ENCODE assay signal across 18 mouse cellular contexts in the genomic region with DNA sequence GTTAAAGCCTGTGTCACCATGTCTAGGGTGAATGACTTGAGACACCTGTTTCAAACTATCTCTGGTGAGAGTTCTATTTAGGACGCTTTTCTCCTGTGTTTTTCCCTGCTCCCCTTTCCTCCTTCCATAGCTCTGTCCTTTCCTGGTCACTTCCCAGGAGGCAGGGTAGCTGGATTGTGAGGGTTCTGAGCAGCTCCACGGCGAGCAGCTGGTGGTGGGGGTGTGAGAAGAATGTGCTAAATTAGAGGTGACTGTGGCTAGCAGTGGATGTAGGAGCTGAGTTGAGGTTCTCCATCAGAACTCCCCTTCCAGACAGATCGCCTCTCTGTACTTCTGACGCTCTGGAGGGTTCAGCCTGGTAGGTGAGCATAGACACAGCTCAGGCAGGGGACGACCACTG.
"Had no signal": no experiment of that assay in that cellular context is flagged by ENCODE, and none has a peak within 500 bp of the region (broad histone marks: within the 10 kb centered on the region; RNA-seq: fewer than 3 reads in every experiment).

No protein-coding gene starts in this region.

- H3K4me2 ChIP-seq: liver, embryonic 15.5 days; lung, embryonic 15.5 days; midbrain, embryonic 12.5 days; midbrain, embryonic 15.5 days; neural tube, embryonic 12.5 days; stomach, embryonic 15.5 days had no signal

- H3K27ac ChIP-seq: liver, embryonic 15.5 days; lung, embryonic 15.5 days; macrophage; midbrain, embryonic 12.5 days; midbrain, embryonic 15.5 days; neural tube, embryonic 12.5 days; stomach, embryonic 15.5 days; stomach, postnatal 0 days had no signal

- H3K9ac ChIP-seq: liver, embryonic 15.5 days; liver, postnatal 0 days; lung, embryonic 15.5 days; midbrain, embryonic 12.5 days; midbrain, embryonic 15.5 days; neural tube, embryonic 12.5 days; stomach, embryonic 15.5 days had no signal

- ATAC-seq: liver, postnatal 0 days; lung, postnatal 0 days; midbrain, embryonic 15.5 days had no signal

- H3K9me3 ChIP-seq: liver, embryonic 15.5 days; lung, embryonic 15.5 days; midbrain, embryonic 12.5 days; midbrain, embryonic 15.5 days; neural tube, embryonic 12.5 days; stomach, embryonic 15.5 days had no signal

- H3K4me1 ChIP-seq: liver, embryonic 15.5 days; lung, embryonic 15.5 days; megakaryocyte, embryonic 14.5 days; midbrain, embryonic 12.5 days; neural tube, embryonic 12.5 days; stomach, embryonic 15.5 days had no signal

- H3K27me3 ChIP-seq: lung, embryonic 15.5 days; midbrain, embryonic 12.5 days; midbrain, embryonic 15.5 days; neural tube, embryonic 12.5 days; stomach, embryonic 15.5 days had no signal

- H3K36me3 ChIP-seq: liver, embryonic 15.5 days; lung, embryonic 15.5 days; midbrain, embryonic 12.5 days; midbrain, embryonic 15.5 days; neural tube, embryonic 12.5 days; stomach, embryonic 15.5 days had no signal

- DNase-seq: liver, postnatal 0 days; lung, adult 2 months; lung, postnatal 14 days; lung, postnatal 36 days; right cerebral cortex, postnatal 25 days; thymus, adult 2 months; thymus, postnatal 25 days; thymus, postnatal 4 days had no signal

- H3K4me3 ChIP-seq: liver, embryonic 15.5 days; lung, embryonic 15.5 days; megakaryocyte, embryonic 14.5 days; midbrain, embryonic 12.5 days; midbrain, embryonic 15.5 days; neural tube, embryonic 12.5 days; stomach, embryonic 15.5 days had no signal
